Mouse (Mus musculus): ENCODE results near the gene Plcd4. TPM values are rescaled to one million over a fixed set of nuclear protein-coding genes. Genes with fewer than 3 reads are reported as not detected.

The Plcd4 gene
- polyA plus RNA-seq, 1 experiment from 2014 or later: 4.4 TPM

GRCm38 (mm10) chr1:74524746-74525145, 17.9 kb upstream of the Plcd4 start:
- Histone ChIP-seq H3K27me3 (ENCODE audit: control insufficient read depth, insufficient read depth, low read length) (no peaks in the 10 kb centered on the region), H3K36me3 (ENCODE audit: control insufficient read depth, insufficient read depth, low read length) (peaks cover 92% of the 10 kb centered on the region), H3K9ac (replicated peaks; ENCODE audit: low read length) (no peak overlapping the region), H3K4me2 (ENCODE audit: low read length) (no peak overlapping the region), H3K27ac (replicated peaks; ENCODE audit: low read depth, low read length) (no peak overlapping the region), H3K4me3 (replicated peaks; ENCODE audit: low read depth, low read length) (no peak overlapping the region), H3K4me1 (ENCODE audit: control insufficient read depth, insufficient read depth, low read length) (no peaks in the 10 kb centered on the region), H3K9me3 (ENCODE audit: control insufficient read depth, low read length) (no peaks in the 10 kb centered on the region)
- WGBS: 97% methylated on average over 4 of the region's 4 CpGs
- DNase-seq: no peak
- ATAC-seq (ENCODE audit: low FRiP score, low TSS enrichment): no peak

- H3K9ac ChIP-seq (replicated peaks; ENCODE audit: low read length): no peak overlapping the region
- no peaks in the 10 kb centered on the region for H3K9me3 ChIP-seq (ENCODE audit: control insufficient read depth, low read length)
- H3K4me3 ChIP-seq (replicated peaks; ENCODE audit: low read depth, low read length): no peak overlapping the region
- no peak overlapping the region for H3K27ac ChIP-seq (replicated peaks; ENCODE audit: low read depth, low read length)
- H3K27me3 ChIP-seq (ENCODE audit: control insufficient read depth, insufficient read depth, low read length): no peaks in the 10 kb centered on the region
- DNase-seq (no peak), ATAC-seq (ENCODE audit: low FRiP score, low TSS enrichment) (no peak)
- H3K4me1 ChIP-seq (ENCODE audit: control insufficient read depth, insufficient read depth, low read length): no peaks in the 10 kb centered on the region
- no peak overlapping the region for H3K4me2 ChIP-seq (ENCODE audit: low read length)
- 96% methylated on average over 7 of the region's 7 CpGs for WGBS
- peaks cover 92% of the 10 kb centered on the region for H3K36me3 ChIP-seq (ENCODE audit: control insufficient read depth, insufficient read depth, low read length)
These were observed 14.1 kb upstream of the Plcd4 start for GRCm38 (mm10) chr1:74528589-74528988.

- Histone ChIP-seq H3K4me2 (ENCODE audit: low read length) (no peak overlapping the region), H3K27ac (replicated peaks; ENCODE audit: low read depth, low read length) (no peak overlapping the region), H3K36me3 (ENCODE audit: control insufficient read depth, insufficient read depth, low read length) (no peaks in the 10 kb centered on the region), H3K27me3 (ENCODE audit: control insufficient read depth, insufficient read depth, low read length) (no peaks in the 10 kb centered on the region), H3K4me3 (replicated peaks; ENCODE audit: low read depth, low read length) (no peak overlapping the region), H3K4me1 (ENCODE audit: control insufficient read depth, insufficient read depth, low read length) (0 out of 2 replicates have a peak, but pooled peaks cover 8% of the 10 kb centered on the region), H3K9me3 (ENCODE audit: control insufficient read depth, low read length) (no peaks in the 10 kb centered on the region), H3K9ac (replicated peaks; ENCODE audit: low read length) (no peak overlapping the region)
- ATAC-seq (ENCODE audit: low FRiP score, low TSS enrichment) (no peak), DNase-seq (peak; percentile 47)
These were observed 4.0 kb upstream of the Plcd4 start for GRCm38 (mm10) chr1:74538650-74539049.

- no peaks in the 10 kb centered on the region for H3K36me3 ChIP-seq (ENCODE audit: control insufficient read depth, insufficient read depth, low read length)
- H3K27me3 ChIP-seq (ENCODE audit: control insufficient read depth, insufficient read depth, low read length): no peaks in the 10 kb centered on the region
- H3K4me2 ChIP-seq (ENCODE audit: low read length): peak within 1 kb of the TSS; percentile 38
- no peak for ATAC-seq (ENCODE audit: low FRiP score, low TSS enrichment)
- 21% methylated on average over 4 of the region's 4 CpGs for WGBS
- H3K9me3 ChIP-seq (ENCODE audit: control insufficient read depth, low read length): no peaks in the 10 kb centered on the region
- no peak within 1 kb of the TSS for H3K9ac ChIP-seq (replicated peaks; ENCODE audit: low read length)
- DNase-seq: no peak
- H3K4me3 ChIP-seq (replicated peaks; ENCODE audit: low read depth, low read length): no peak within 1 kb of the TSS
- no peak within 1 kb of the TSS for H3K27ac ChIP-seq (replicated peaks; ENCODE audit: low read depth, low read length)
- 0 out of 2 replicates have a peak, but pooled peaks cover 8% of the 10 kb centered on the region for H3K4me1 ChIP-seq (ENCODE audit: control insufficient read depth, insufficient read depth, low read length)
These were observed 1.5 kb downstream of the Plcd4 start, which contains the start of gene Usp37 for GRCm38 (mm10) chr1:74544184-74544583. Usp37 (minus strand) TSS chr1:74544284.

- Histone ChIP-seq H3K9ac (replicated peaks; ENCODE audit: low read length) (no peak overlapping the region), H3K4me3 (replicated peaks; ENCODE audit: low read depth, low read length) (no peak overlapping the region), H3K27ac (replicated peaks; ENCODE audit: low read depth, low read length) (no peak overlapping the region), H3K4me1 (ENCODE audit: control insufficient read depth, insufficient read depth, low read length) (no peaks in the 10 kb centered on the region), H3K36me3 (ENCODE audit: control insufficient read depth, insufficient read depth, low read length) (peaks cover 13% of the 10 kb centered on the region; the same call in 1 of the 2 replicates), H3K9me3 (ENCODE audit: control insufficient read depth, low read length) (no peaks in the 10 kb centered on the region), H3K4me2 (ENCODE audit: low read length) (no peak overlapping the region), H3K27me3 (ENCODE audit: control insufficient read depth, insufficient read depth, low read length) (no peaks in the 10 kb centered on the region)
- 86% methylated on average over 5 of the region's 5 CpGs for whole genome bisulfite sequencing
- ATAC-seq (ENCODE audit: low FRiP score, low TSS enrichment) (no peak), DNase-seq (no peak)
These were observed 16.4 kb downstream of the Plcd4 start for GRCm38 (mm10) chr1:74559061-74559460.

GRCm38 (mm10) chr1:74565834-74566233, 23.1 kb downstream of the Plcd4 start:
- Histone ChIP-seq H3K27me3 (ENCODE audit: control insufficient read depth, insufficient read depth, low read length) (no peaks in the 10 kb centered on the region), H3K27ac (replicated peaks; ENCODE audit: low read depth, low read length) (no peak overlapping the region), H3K9me3 (ENCODE audit: control insufficient read depth, low read length) (no peaks in the 10 kb centered on the region), H3K4me2 (ENCODE audit: low read length) (no peak overlapping the region), H3K36me3 (ENCODE audit: control insufficient read depth, insufficient read depth, low read length) (peaks cover 76% of the 10 kb centered on the region), H3K4me3 (replicated peaks; ENCODE audit: low read depth, low read length) (no peak overlapping the region), H3K9ac (replicated peaks; ENCODE audit: low read length) (no peak overlapping the region), H3K4me1 (ENCODE audit: control insufficient read depth, insufficient read depth, low read length) (no peaks in the 10 kb centered on the region)
- DNase-seq (no peak), ATAC-seq (ENCODE audit: low FRiP score, low TSS enrichment) (no peak)
- WGBS: 50% methylated on average over 6 of the region's 6 CpGs

- Histone ChIP-seq H3K4me3 (replicated peaks; ENCODE audit: low read depth, low read length) (no peak overlapping the region), H3K27me3 (ENCODE audit: control insufficient read depth, insufficient read depth, low read length) (no peaks in the 10 kb centered on the region), H3K27ac (replicated peaks; ENCODE audit: low read depth, low read length) (no peak overlapping the region), H3K9me3 (ENCODE audit: control insufficient read depth, low read length) (no peaks in the 10 kb centered on the region), H3K36me3 (ENCODE audit: control insufficient read depth, insufficient read depth, low read length) (peaks cover 95% of the 10 kb centered on the region), H3K4me1 (ENCODE audit: control insufficient read depth, insufficient read depth, low read length) (no peaks in the 10 kb centered on the region), H3K4me2 (ENCODE audit: low read length) (no peak overlapping the region), H3K9ac (replicated peaks; ENCODE audit: low read length) (no peak overlapping the region)
- ATAC-seq (ENCODE audit: low FRiP score, low TSS enrichment): no peak
- DNase-seq: no peak
- WGBS: 92% methylated on average over 29 of the region's 29 CpGs
These were observed 27.3 kb downstream of the Plcd4 start for GRCm38 (mm10) chr1:74569739-74570719.

GRCm38 (mm10) chr1:74582621-74583020, 39.9 kb downstream of the Plcd4 start:
- Histone ChIP-seq H3K27me3 (ENCODE audit: control insufficient read depth, insufficient read depth, low read length) (no peaks in the 10 kb centered on the region), H3K27ac (replicated peaks; ENCODE audit: low read depth, low read length) (no peak overlapping the region), H3K36me3 (ENCODE audit: control insufficient read depth, insufficient read depth, low read length) (peaks cover 44% of the 10 kb centered on the region), H3K4me3 (replicated peaks; ENCODE audit: low read depth, low read length) (no peak overlapping the region), H3K4me1 (ENCODE audit: control insufficient read depth, insufficient read depth, low read length) (peaks cover 9% of the 10 kb centered on the region; the same call in 1 of the 2 replicates), H3K9ac (replicated peaks; ENCODE audit: low read length) (no peak overlapping the region), H3K4me2 (ENCODE audit: low read length) (no peak overlapping the region), H3K9me3 (ENCODE audit: control insufficient read depth, low read length) (no peaks in the 10 kb centered on the region)
- no peak for DNase-seq
- 76% methylated on average over 3 of the region's 3 CpGs for WGBS
- ATAC-seq (ENCODE audit: low FRiP score, low TSS enrichment): no peak

Measured in midbrain, embryonic 14.5 days (tissue).